Mouse (Mus musculus): ENCODE measurements around the gene Akap1.
"Not testable (repeated sequence)": the region's sequence is repeated elsewhere in the genome, so short reads cannot be mapped to it uniquely, and the experiment has no call there.

DNA sequence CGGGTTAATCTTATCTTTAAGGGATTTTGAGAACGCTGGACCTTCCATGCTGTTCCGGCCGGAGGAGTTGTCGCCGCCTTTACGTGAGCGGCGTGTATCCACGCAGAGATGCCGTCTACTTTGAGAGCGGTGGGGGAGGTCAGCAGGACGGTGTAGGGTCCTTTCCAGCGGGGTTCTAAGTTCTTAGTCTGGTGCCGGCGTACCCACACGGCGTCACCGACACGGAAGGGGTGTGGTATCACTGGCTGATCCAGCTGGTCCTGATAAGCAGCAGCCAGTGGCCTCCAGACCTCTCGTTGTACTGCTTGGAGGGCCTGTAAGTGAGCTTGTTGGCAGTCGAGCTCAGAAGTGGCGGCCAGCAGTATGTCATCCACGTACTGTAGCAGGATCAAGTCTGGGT lies 28.4 kb upstream of the Akap1 start:
- not testable (repeated sequence) for TF ChIP-seq EP300, CTCF (IDR thresholded peaks at IDR 0.05; ENCODE audit: low read depth)

Measured in heart, postnatal 0 days (tissue).